ENCODE assay signal across 9 mouse cellular contexts in the genomic region with DNA sequence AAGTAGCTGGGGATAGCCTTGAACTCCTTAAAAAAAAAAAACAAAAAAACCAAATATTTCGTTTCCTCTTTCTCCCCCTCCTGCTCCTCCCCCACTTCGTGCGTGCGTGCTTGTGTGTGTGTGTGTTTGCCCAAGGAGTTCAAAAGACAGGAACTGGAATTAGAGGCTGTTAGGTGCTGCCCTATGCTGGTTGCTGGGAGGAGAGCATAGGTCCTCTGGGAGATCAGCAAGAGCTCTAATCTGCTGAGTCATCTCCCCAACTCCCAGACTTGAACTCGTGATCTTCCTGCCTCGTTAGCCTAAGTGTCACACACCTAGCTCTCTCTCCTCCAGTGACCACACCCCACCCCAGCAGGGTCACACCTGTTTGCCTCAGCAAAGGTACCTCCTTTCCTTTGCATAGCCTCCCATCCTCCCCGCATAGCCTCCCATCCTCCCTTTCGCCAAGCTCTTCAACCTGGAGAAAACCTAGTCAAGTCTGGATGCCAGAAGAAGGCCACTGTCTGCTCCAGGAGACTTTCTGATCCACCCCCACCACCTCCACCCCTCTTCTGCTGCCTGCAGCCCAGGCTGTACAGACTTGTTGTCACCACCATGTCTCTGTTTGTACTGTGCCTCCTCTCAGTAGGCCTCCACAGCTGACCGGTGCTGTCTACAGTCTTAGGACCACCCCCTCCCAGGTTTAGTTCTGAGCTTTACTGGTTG.
DNase-seq lines count a peak whose midpoint lies in the region; ATAC-seq and TF ChIP-seq lines count a peak whose summit lies in the region.
"Had no signal": no experiment of that assay in that cellular context is flagged by ENCODE, and none has a peak within 500 bp of the region (broad histone marks: within the 10 kb centered on the region; RNA-seq: fewer than 3 reads in every experiment).

No protein-coding gene starts in this region.

- peak; percentile 18 for TF ChIP-seq POLR2A in ES-Bruce4 (IDR thresholded peaks at IDR 0.05; ENCODE audit: insufficient read depth, low read length)

- H3K27me3 ChIP-seq in heart, embryonic 10.5 days (ENCODE audit: insufficient read depth, poor library complexity, severe bottlenecking) = no peaks in the 10 kb centered on the region
- no peaks in the 10 kb centered on the region for H3K27me3 ChIP-seq in ES-Bruce4 (ENCODE audit: control insufficient read depth, insufficient read depth, low read length, poor library complexity, severe bottlenecking)

- TF ChIP-seq EP300 in ES-Bruce4 (IDR thresholded peaks at IDR 0.05; ENCODE audit: insufficient read depth, low read depth, low read length) = peak; percentile 95

- H3K36me3 ChIP-seq in heart, embryonic 10.5 days = no peaks in the 10 kb centered on the region
- H3K36me3 ChIP-seq in ES-Bruce4 (ENCODE audit: control insufficient read depth, insufficient read depth, low read length, poor library complexity, severe bottlenecking) = no peaks in the 10 kb centered on the region

- 63% methylated on average over 9 of the region's 9 CpGs for WGBS in heart, embryonic 10.5 days

- peaks cover 28% of the 10 kb centered on the region for H3K4me1 ChIP-seq in heart, embryonic 10.5 days
- peaks cover 4% of the 10 kb centered on the region for H3K4me1 ChIP-seq in ES-Bruce4 (ENCODE audit: control insufficient read depth, insufficient read depth, low read length)

- no peaks in the 10 kb centered on the region for H3K9me3 ChIP-seq in heart, embryonic 10.5 days
- H3K9me3 ChIP-seq in ES-Bruce4 (replicated peaks; ENCODE audit: control insufficient read depth, insufficient read depth, low read length, poor library complexity, severe bottlenecking) = peaks cover 6% of the 10 kb centered on the region; the same call in 1 of the 2 replicates

- TF ChIP-seq CTCF in ES-Bruce4 (IDR thresholded peaks at IDR 0.05; ENCODE audit: low read depth, low read length) = no peak

- no peak for DNase-seq in heart, embryonic 10.5 days (ENCODE audit: low spot score)
- DNase-seq in heart, postnatal 4 days = no peak
- DNase-seq in right cerebral cortex, postnatal 36 days (ENCODE audit: low spot score in 2 of 2) = no peak
- DNase-seq in cerebellum, postnatal 4 days (ENCODE audit: low spot score in 2 of 2) = no peak
- DNase-seq: embryo, embryonic 11 days had no signal

- H3K4me3 ChIP-seq in heart, embryonic 10.5 days = no peak overlapping the region
- no peak overlapping the region for H3K4me3 ChIP-seq in ES-Bruce4 (ENCODE audit: low read depth, low read length)

- peak overlapping the region; percentile 97 for H3K27ac ChIP-seq in heart, embryonic 10.5 days
- peak overlapping the region; percentile 75 for H3K27ac ChIP-seq in ES-Bruce4 (ENCODE audit: insufficient read depth, low read length)

- peak; percentile 59 for ATAC-seq in granulocyte monocyte progenitor cell, adult 5-6 weeks (replicated peaks; ENCODE audit: poor library complexity, severe bottlenecking)
- peak; percentile 49 for ATAC-seq in megakaryocyte progenitor cell, adult 5-6 weeks (replicated peaks; ENCODE audit: poor library complexity)
- no peak for ATAC-seq in inflammation-experienced regulatory T-cells, adult 6 months

- H3K9ac ChIP-seq in ES-Bruce4 (ENCODE audit: low read depth, poor library complexity, severe bottlenecking) = no peak overlapping the region
